Mouse (Mus musculus) spleen, adult 2 months (tissue): ENCODE data around the gene Mier3. TPM values are rescaled to one million over a fixed set of nuclear protein-coding genes. Genes with fewer than 3 reads are reported as not detected.
"Not testable (repeated sequence)": the region's sequence is repeated elsewhere in the genome, so short reads cannot be mapped to it uniquely, and the experiment has no call there.

Experiments
- DNase-seq, 2 experiments: peaks; one replicate each; pipeline versions ENCODE4 v3.0.0 to v3.0.0-alpha.2; 2012 to 2021; ENCODE audit warnings: low spot score in 2 of 2, low read depth in 1 of 2
- H3K27ac ChIP-seq: fragments of 200-500 bp; 2 replicates; pipeline ENCODE4 v1.5.1; 2012; ENCODE audit warnings: low read length, inconsistent platforms; ENCODE audit not compliant: insufficient read depth
- H3K27me3 ChIP-seq: fragments of 200-500 bp; 2 replicates; pipeline ENCODE4 v1.6.1; 2012; ENCODE audit warnings: mild to moderate bottlenecking, moderate library complexity, low read length, inconsistent platforms; ENCODE audit not compliant: control insufficient read depth, insufficient read depth
- H3K36me3 ChIP-seq: fragments of 200-500 bp; 2 replicates; pipeline ENCODE4 v1.6.1; 2012; ENCODE audit warnings: mild to moderate bottlenecking, low read length, inconsistent platforms; ENCODE audit not compliant: control insufficient read depth, insufficient read depth
- H3K4me1 ChIP-seq: fragments of 200-500 bp; 2 replicates; pipeline ENCODE4 v1.6.1; 2011; ENCODE audit warnings: inconsistent platforms; ENCODE audit not compliant: control insufficient read depth, insufficient read depth, insufficient read length
- H3K4me3 ChIP-seq: fragments of 200-500 bp; 2 replicates; pipeline ENCODE4 v1.5.1; 2011; ENCODE audit warnings: mild to moderate bottlenecking, inconsistent platforms; ENCODE audit not compliant: insufficient read depth, insufficient read length; ENCODE audit errors: extremely low read depth
- CTCF ChIP-seq: fragments of 200-500 bp; IDR thresholded peaks from 2 replicates; pipeline ENCODE4 v1.5.1; 2011; ENCODE audit warnings: mild to moderate bottlenecking, inconsistent platforms; ENCODE audit not compliant: insufficient read depth, insufficient read length, insufficient replicate concordance; ENCODE audit errors: extremely low read depth
- POLR2A ChIP-seq: fragments of 200-500 bp; IDR thresholded peaks from 2 replicates; pipeline ENCODE4 v1.6.1; 2011; ENCODE audit warnings: low read depth, low read length, inconsistent platforms
- WGBS: fragments of 180-500 bp; shearing (Covaris S2); methylation state at CpG from one replicate; pipeline ENCODE4 v1.1.7; 2018; 5-methylcytosine and 5-hydroxymethylcytosine counted together
- polyA plus RNA-seq: library from polyadenylated mRNA; depleted of rRNA; stranded (reverse); fragments of >200 nt; gene quantifications from 2 replicates; pipeline ENCODE4 v1.2.3, GENCODE M21; 2012

The Mier3 gene
- polyA plus RNA-seq, 1 experiment: 3.0 TPM

DNA sequence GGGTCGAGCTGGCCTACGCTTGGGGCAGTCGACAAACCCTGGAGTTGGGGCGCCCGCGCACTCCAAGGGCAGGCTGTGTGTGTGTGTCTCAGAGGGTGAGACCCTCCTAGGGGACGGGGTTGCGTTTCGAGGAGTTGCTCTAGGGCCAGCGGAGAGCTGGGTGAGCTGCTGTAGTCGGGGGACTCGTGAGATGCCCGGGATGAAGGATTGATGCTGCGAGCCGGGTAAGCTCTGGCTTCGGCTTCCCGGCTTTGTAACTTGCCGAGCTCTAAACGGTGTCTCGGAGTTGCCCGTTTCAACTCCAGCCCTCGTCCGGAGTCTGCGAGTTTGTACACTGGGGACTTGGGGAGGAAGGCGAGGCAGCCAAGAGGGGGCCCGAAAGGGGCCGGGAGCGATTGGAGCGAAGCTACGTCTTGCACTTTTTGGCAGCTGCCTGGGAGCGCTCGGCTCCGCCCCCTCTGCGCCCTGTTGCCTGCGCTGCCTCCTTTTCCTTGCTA lies 6.6 kb downstream of the Mier3 start:
- Histone ChIP-seq H3K36me3 (peaks cover 10% of the 10 kb centered on the region), H3K4me3 (peak overlapping the region; percentile 73), H3K27me3 (no peaks in the 10 kb centered on the region; the same call in 1 of the 2 replicates), H3K27ac (0 out of 2 replicates have a peak overlapping the region, but pooled peaks have one; percentile 43), H3K4me1 (no peaks in the 10 kb centered on the region)
- DNase-seq: peak in 1 of 2 experiments; percentile 21
- WGBS: under 1% methylated on average over 35 of the region's 35 CpGs
- no peak for TF ChIP-seq CTCF
- TF ChIP-seq POLR2A: no peak

GRCm38 (mm10) chr13:111703396-111703795 lies 22.6 kb downstream of the Mier3 start:
- no peak overlapping the region for H3K4me3 ChIP-seq
- H3K27ac ChIP-seq: no peak overlapping the region
- DNase-seq: no peak
- no peaks in the 10 kb centered on the region for H3K27me3 ChIP-seq
- peaks cover 22% of the 10 kb centered on the region for H3K36me3 ChIP-seq
- no peaks in the 10 kb centered on the region for H3K4me1 ChIP-seq
- 98% methylated on average over 10 of the region's 10 CpGs for WGBS
- no peak for TF ChIP-seq POLR2A
- no peak for TF ChIP-seq CTCF

GRCm38 (mm10) chr13:111703952-111704351 lies 23.2 kb downstream of the Mier3 start:
- not testable (repeated sequence) for H3K4me1 ChIP-seq

DNA sequence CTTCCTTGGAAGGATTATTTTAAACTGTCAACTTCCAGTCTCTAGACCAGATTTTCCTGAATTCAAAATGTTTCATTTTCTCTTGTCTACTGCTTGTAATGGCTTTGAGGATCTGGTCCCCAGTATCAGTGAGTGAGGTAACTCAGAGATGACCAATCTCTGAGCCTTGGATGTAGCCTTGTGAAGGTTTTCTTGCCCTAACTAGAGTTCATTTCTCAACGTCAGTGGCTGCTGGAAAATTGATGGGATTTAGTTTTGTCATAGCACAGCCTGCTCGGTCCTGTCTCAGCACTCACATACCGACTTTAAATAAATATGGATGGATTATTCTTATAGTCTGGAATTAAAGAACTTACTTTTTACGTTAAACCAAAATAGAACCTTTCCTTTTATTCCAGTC lies 29.8 kb downstream of the Mier3 start:
- H3K27me3 ChIP-seq: no peaks in the 10 kb centered on the region
- no peak for DNase-seq
- peaks cover 51% of the 10 kb centered on the region for H3K36me3 ChIP-seq
- H3K27ac ChIP-seq: no peak overlapping the region
- WGBS: 93% methylated on average over 4 of the region's 4 CpGs
- TF ChIP-seq CTCF (no peak), POLR2A (no peak)
- no peaks in the 10 kb centered on the region for H3K4me1 ChIP-seq
- no peak overlapping the region for H3K4me3 ChIP-seq

More at GRCm38 (mm10) chr13:111703952-111704351, 23.2 kb downstream of the Mier3 start:
- H3K36me3 ChIP-seq: peaks cover 24% of the 10 kb centered on the region
- H3K27ac ChIP-seq, H3K4me3 ChIP-seq, H3K27me3 ChIP-seq, DNase-seq: not testable (repeated sequence)
- 88% methylated on average over 4 of the region's 4 CpGs for WGBS

DNA sequence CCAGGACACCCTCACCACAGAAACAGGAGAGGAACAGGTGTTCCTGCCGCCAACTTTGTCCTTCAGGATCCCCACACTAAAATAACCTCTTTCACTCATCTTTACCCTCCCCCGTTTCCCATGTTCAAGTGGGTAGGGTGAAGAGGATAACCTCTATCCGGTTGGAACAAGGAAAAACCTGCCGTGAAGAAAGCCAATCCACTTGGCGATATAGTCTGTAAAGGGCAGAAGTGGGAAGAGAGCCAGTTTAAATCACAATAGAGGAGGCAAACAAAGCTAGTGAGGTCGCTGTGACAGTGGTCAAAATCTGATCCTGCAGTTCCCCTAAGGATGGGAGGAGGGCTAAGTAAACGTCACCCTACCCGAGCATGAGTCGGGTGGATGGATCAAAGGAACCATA lies 38.9 kb downstream of the Mier3 start:
- 90% methylated on average over 9 of the region's 9 CpGs for WGBS
- H3K36me3 ChIP-seq: peaks cover 12% of the 10 kb centered on the region
- H3K27ac ChIP-seq: no peak overlapping the region
- no peak for DNase-seq
- no peaks in the 10 kb centered on the region for H3K4me1 ChIP-seq
- H3K27me3 ChIP-seq: no peaks in the 10 kb centered on the region
- no peak for TF ChIP-seq POLR2A
- TF ChIP-seq CTCF: no peak
- no peak overlapping the region for H3K4me3 ChIP-seq

- Histone ChIP-seq H3K36me3 (no peaks in the 10 kb centered on the region), H3K4me3 (peak overlapping the region; percentile 72), H3K27ac (no peak overlapping the region), H3K4me1 (peaks cover 5% of the 10 kb centered on the region), H3K27me3 (no peaks in the 10 kb centered on the region)
- under 1% methylated on average over 18 of the region's 18 CpGs for whole genome bisulfite sequencing
- DNase-seq: peak; percentile 8 to 26
- TF ChIP-seq CTCF: no peak
- TF ChIP-seq POLR2A: no peak
These were observed 44.0 kb downstream of the Mier3 start for GRCm38 (mm10) chr13:111724811-111725164.

DNA sequence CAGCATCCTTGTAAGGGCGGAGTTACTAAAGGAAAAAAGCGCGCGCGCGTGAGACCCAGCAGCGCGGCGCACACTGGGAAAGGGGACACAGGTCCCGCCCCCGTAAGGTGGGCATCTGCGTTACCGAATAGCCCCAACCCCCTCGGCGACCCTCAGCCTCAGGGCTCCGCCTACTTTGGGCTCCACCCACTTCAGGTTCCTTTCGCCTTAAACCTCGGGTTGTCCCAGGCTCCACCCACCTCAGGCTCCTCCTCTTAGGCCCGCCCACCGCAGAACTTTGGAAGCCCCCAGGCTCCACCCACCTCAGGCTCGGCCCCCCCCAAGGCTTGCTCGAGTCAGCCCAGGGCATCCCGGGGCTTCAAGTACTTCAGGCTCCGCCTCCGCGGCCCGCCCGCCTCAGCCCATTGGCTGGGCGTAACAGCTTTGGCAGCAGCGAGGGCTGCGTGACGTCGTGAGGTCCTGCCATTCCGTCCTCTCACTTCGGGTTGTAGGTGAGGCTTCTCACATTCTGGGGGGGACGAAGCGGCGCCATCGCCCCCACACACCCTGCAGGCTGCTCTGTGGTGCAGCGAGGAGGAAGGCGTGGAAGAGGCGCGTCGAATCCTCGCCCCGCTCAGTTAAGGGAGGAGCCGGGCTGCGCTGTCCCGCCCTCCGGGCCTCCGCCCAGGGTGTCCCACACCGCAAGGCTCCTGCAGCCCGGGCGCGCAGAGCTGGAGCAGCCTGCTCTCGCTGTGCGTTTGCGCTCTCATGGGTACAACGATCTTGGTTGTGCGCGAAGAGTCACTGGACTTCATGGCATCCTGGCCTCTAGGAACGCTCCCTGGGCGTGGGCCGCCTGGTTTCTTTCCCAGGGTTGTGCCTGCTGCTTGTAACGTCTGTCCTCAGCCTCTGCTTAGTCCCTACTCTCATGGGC lies 44.6 kb downstream of the Mier3 start:
- TF ChIP-seq POLR2A (no peak), CTCF (no peak)
- DNase-seq: peak; percentile 92 to 97
- H3K36me3 ChIP-seq: no peaks in the 10 kb centered on the region
- WGBS: 0% methylated on average over 65 of the region's 65 CpGs
- peak overlapping the region; percentile 72 for H3K4me3 ChIP-seq
- H3K27ac ChIP-seq: peak overlapping the region; percentile 42; the same call in 1 of the 2 replicates
- H3K4me1 ChIP-seq: peaks cover 5% of the 10 kb centered on the region
- no peaks in the 10 kb centered on the region for H3K27me3 ChIP-seq
